Mouse (Mus musculus) megakaryocyte, embryonic 14.5 days (primary cell): Measurements from ENCODE around the gene Efr3b.

Source experiments
- FLI1 ChIP-seq: IDR thresholded peaks from 2 replicates; pipeline ENCODE4 v1.6.1; 2012; ENCODE audit warnings: low read length, inconsistent platforms, mixed read lengths
- GATA1 ChIP-seq: IDR thresholded peaks from 3 replicates; pipeline ENCODE4 v1.6.1; 2012; ENCODE audit warnings: mixed read lengths, low read length, inconsistent platforms, borderline replicate concordance

GRCm38 (mm10) chr12:3947503-3947902 is 91.2 kb downstream of the Efr3b start:
- no peak for TF ChIP-seq GATA1
- TF ChIP-seq FLI1: no peak
